Mouse (Mus musculus): Measurements from ENCODE around the gene Nipsnap1.

The Nipsnap1 gene

GRCm38 (mm10) chr11:4873755-4874475 lies at the start of gene Nipsnap1:
Gene Nipsnap1, plus strand, starts transcription at chr11:4873951.
- DNase-seq = peak; percentile 84

DNA sequence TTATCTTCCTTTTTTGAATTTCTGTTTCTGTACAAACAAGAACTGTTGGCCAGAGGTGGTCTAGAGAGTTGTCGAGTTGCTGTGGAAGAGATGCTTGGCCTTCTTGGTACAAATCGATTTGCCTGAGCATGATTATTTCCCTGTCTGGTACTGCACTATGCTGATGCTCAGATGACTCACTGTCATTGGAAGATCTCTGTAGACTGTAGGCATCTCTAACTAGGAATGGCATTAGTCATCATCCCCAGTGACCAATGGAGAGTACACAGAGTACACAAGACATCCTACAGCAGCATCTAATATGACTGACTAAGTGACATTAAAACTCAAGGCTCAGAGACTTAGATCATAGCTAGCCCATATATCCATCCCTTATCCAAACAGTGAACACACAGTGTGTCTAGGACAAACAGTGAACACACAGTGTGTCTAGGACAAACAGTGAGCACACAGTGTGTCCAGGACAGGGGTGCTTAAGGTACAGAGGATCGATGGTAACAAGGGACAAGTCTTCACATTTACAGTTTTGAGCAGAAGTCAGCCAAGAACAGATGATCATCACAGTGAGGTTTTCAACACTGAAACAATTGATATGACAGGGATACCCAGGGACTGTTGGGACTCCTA lies 47.5 kb upstream of the Nipsnap1 start:
- no peak for DNase-seq

- no peak for DNase-seq
Observed at GRCm38 (mm10) chr11:4827340-4827739, 46.4 kb upstream of the Nipsnap1 start.

DNA sequence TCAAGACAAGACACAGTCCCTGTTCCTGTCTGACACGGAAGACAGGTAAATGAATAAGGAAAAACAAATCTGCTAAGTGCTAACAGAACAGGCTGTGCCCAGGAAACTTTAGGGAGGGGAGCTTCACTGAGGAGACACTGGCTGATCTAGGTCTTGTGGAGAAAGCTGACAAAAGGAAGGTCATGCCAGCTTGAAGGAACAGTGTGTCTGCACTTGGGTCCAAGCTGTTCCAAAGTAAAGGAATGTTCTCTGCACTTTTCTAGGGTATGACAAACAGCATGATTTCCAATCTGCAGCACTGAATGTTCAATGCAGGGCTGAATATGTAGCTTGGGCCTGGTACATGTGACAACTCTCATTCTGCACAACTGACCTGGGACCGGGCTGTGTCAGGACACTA lies 45.8 kb upstream of the Nipsnap1 start:
- no peak for DNase-seq

GRCm38 (mm10) chr11:4831066-4831465 lies 42.7 kb upstream of the Nipsnap1 start:
- DNase-seq = no peak

DNA sequence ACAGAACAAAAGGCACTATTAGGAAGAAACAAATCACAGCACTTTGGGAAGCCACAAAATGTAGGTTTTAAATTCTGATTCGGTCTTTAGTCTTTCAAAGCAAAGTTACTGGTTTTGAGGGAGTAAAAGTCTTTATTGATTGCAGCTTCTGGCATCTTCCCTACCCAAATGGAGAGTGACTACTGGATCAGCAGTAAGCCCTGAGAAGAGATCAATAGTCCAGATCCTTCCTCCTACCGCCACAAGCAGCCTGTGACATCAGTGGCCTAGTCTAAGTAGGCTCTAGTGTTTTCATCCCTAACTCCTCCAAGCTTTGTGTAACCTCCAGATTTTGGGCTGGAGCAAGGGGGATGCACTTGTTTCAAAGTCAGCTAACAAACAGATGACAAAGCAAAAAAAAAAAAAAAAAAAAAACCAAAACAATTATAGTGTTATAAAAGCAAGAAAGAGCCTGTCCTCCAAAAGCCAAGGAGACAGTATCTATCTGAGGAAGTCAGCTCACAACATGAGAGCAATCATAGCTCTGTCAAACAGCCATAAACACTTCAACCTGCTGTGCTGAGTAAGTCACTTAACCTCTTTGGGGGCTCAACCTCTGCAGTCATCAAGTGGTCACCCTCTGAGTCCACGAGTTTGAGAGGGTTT lies 40.3 kb upstream of the Nipsnap1 start:
- DNase-seq = no peak

GRCm38 (mm10) chr11:4835436-4835835 lies 38.3 kb upstream of the Nipsnap1 start:
- no peak for DNase-seq

DNA sequence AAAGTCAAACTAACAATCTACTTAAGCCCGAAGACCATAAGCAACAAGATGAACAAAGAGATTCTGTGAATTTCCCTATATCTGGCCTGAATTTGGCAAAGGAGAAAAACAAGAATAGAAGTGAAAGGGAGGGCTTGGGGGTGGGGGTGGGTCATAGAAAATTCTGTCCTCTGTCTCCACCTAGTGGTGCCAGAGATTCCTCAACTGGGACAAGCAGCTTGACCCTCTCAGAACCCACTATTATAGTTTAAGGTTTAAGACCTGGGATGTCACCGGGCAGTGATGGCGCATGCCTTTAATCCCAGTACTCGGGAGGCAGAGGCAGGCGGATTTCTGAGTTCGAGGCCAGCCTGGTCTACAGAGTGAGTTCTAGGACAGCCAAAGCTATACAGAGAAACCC lies 37.0 kb upstream of the Nipsnap1 start:
- peak; percentile 71 for DNase-seq

GRCm38 (mm10) chr11:4837342-4837741 lies 36.4 kb upstream of the Nipsnap1 start:
- no peak for DNase-seq

DNA sequence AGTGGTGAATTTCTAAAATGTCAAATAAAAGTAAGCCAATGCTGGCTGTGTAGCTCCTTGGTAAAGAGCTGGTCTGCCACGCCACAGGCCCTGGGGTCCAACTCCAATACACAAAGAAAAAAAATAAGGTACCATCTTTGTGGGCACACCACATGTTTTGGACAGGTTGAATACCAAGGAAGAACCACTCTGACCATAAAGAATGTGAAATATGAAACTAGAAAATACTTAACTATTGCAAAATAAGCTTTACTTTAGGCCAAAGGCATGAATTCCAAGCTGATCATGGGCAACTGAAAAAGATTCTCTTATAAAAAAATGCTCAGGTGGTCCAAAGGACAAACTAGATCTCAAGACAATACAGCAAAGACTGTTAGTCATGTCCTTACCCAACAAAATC lies 35.5 kb upstream of the Nipsnap1 start:
- no peak for DNase-seq

- DNase-seq = peak; percentile 19
Observed at GRCm38 (mm10) chr11:4840942-4841526, 32.7 kb upstream of the Nipsnap1 start.

GRCm38 (mm10) chr11:4848483-4849248 lies 25.1 kb upstream of the Nipsnap1 start:
- peak; percentile 52 for DNase-seq

DNA sequence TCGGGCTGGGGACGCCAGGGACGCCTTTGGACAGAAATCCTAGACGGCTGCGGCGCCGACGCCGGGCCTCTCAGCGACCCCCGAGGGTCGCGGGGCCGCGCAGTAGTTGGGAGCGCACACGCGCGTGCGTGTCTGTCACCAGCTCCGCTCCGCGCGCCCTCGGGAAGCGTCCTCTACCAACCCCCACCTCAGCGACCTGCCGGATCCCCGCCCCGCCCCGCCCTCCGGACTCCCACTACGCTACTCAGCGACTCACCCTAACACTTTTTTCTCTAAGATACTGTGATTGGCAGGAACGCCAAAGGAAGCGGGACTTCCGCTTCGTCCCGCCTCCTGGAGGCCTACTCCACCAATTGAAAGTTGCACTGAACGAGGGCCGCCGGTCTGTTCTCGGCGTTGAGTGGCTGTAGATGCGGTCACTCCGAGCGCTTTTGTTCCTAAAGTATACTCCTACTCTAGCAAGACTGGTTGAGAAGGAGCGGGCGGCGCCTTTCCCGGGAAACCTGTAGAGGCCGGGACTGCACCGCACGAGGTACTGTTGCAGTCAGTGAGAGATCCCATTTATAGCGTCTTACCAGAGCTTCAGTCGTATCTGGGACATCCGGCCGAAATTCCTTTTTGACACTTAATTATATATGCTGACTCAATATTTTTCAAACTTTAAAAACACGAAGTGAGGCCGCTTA lies 24.4 kb upstream of the Nipsnap1 start, which contains the start of gene Nf2:
TSS of gene Nf2 (minus strand) at position 279 of the 686 bp plus-strand sequence.
- peak; percentile 100 for DNase-seq

GRCm38 (mm10) chr11:4850404-4850803 lies 23.3 kb upstream of the Nipsnap1 start:
- DNase-seq = no peak

GRCm38 (mm10) chr11:4853021-4853420 lies 20.7 kb upstream of the Nipsnap1 start:
- no peak for DNase-seq

- no peak for DNase-seq
Observed at GRCm38 (mm10) chr11:4854181-4854580, 19.6 kb upstream of the Nipsnap1 start.

DNA sequence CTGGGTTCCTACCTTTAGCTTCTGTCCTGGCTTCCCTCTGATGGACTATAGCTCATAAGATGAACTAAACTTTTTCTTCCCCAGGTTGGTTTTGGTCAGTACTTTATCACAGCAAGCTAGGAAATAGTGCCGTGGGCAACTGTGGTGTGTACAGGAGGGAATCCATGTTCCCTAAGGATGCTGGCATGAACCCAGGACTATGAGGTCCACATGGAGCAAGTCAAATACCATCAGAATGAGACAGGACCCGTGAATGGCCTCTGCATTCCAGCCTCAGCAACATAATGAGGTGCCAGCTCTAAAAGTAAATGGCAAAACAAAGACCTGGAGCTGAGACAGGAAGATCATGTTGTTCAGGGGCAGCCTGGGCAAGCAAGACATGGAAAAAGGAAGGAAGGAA lies 15.3 kb upstream of the Nipsnap1 start:
- no peak for DNase-seq

GRCm38 (mm10) chr11:4860986-4861385 lies 12.8 kb upstream of the Nipsnap1 start:
- DNase-seq = no peak

GRCm38 (mm10) chr11:4861816-4862604 lies 11.7 kb upstream of the Nipsnap1 start:
- DNase-seq = no peak

GRCm38 (mm10) chr11:4862730-4863129 lies 11.0 kb upstream of the Nipsnap1 start:
- DNase-seq = no peak

GRCm38 (mm10) chr11:4865645-4866251 lies 8.0 kb upstream of the Nipsnap1 start:
- peak; percentile 83 for DNase-seq
